Mouse (Mus musculus) olfactory bulb, adult 2 months (tissue): ENCODE data around the gene Abhd16b.

Source experiments
- CTCF ChIP-seq: fragments of 200-500 bp; IDR thresholded peaks from 2 replicates; pipeline ENCODE4 v1.5.1; 2012; ENCODE audit warnings: low read depth, mild to moderate bottlenecking, low read length, moderate library complexity; ENCODE audit not compliant: insufficient read depth
- POLR2A ChIP-seq: fragments of 200-500 bp; IDR thresholded peaks from 2 replicates; pipeline ENCODE4 v1.6.1; 2012; ENCODE audit warnings: mild to moderate bottlenecking, low read depth, low read length, moderate library complexity; ENCODE audit not compliant: insufficient read depth

DNA sequence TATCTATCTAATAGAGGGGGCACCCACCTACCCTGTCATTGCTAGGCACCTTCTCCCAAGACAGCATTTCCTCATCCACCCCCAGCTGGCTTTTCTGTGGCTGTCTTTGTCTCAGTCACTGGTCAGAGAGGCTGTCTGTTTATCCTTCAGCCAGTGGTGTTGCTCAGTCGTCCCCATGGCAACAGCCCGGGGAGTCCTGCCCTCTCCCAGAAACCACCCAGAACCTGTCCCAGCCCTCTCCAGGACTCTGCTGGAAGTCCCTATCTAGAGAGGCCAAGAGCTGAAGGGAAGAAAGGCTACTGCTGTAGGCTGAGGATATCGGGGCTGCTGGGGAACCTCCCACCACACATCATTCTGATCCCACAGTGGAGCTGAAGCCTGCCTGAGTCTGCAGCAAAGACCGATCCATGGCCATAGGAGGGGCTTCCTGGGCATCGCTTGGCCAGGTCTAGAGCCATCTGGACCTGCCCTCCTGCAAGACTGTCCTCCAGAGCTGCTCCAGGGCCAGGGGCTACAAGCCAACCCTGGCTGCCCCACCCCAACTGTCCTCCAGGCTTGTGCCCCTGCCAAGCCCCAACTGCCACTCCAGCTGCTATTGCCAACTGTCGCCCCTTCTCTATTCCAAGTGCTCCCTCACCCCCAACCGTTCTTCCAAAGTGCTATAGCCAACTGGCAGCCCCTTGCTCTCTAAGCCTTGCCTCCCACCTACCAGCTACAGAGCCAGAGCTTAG lies 29.8 kb upstream of the Abhd16b start:
- TF ChIP-seq CTCF (no peak), POLR2A (no peak)
